Mouse (Mus musculus): Measurements from ENCODE around the gene Slc24a3.

DNA sequence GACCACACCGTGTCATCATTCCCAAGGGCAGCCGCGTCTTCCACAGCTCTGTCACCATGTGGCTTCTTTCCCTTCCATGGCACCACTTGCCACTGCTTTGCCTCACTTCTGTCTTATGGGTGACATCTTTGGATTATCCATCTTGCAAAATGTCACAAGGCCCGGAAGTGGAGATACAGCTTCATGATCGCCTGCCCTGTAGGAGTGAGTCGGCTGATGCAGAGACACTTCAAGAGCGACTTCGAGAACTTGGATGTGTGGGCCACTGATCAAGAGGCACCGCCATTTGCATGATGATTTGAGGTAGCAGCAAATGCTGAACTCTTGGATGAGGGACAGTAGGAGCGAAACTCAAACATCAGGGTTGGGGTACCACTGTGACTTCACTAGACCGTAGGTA, 46.0 kb downstream of the Slc24a3 start:
- no peak for TF ChIP-seq GATA1 (IDR thresholded peaks at IDR 0.05; ENCODE audit: borderline replicate concordance, low read length)
- TF ChIP-seq FLI1 (IDR thresholded peaks at IDR 0.05; ENCODE audit: low read length), result no peak
